Mouse (Mus musculus): Measurements from ENCODE around the gene Pomgnt2.

The Pomgnt2 gene

GRCm38 (mm10) chr9:121984465-121985461 lies 12.1 kb downstream of the Pomgnt2 start:
- TF ChIP-seq POU5F1 (IDR thresholded peaks at IDR 0.05; ENCODE audit: borderline replicate concordance, low read length) (no peak), CTCF (conservative IDR thresholded peaks at IDR 0.05; ENCODE audit: low read length) (peak; percentile 99)
- no peaks in the 10 kb centered on the region for H3K36me3 ChIP-seq (ENCODE audit: insufficient read depth, low read length)

GRCm38 (mm10) chr9:121983504-121983903 lies 13.4 kb downstream of the Pomgnt2 start:
- Histone ChIP-seq H3K36me3 (ENCODE audit: insufficient read depth, low read length) (no peaks in the 10 kb centered on the region), H3K27me3 (ENCODE audit: insufficient read depth, low read length) (no peaks in the 10 kb centered on the region), H3K4me1 (replicated peaks; ENCODE audit: low read depth, low read length) (peaks cover 33% of the 10 kb centered on the region), H3K4me3 (replicated peaks; ENCODE audit: low read length) (0 out of 2 replicates have a peak overlapping the region, but pooled peaks have one; percentile 23), H3K9me3 (ENCODE audit: low read length) (0 out of 2 replicates have a peak, but pooled peaks cover 8% of the 10 kb centered on the region)
- no peak for TF ChIP-seq POU5F1 (IDR thresholded peaks at IDR 0.05; ENCODE audit: borderline replicate concordance, low read length)
- peak; percentile 80 for TF ChIP-seq CTCF (conservative IDR thresholded peaks at IDR 0.05; ENCODE audit: low read length)

More at GRCm38 (mm10) chr9:121984465-121985461, 12.1 kb downstream of the Pomgnt2 start:
- H3K27me3 ChIP-seq (ENCODE audit: insufficient read depth, low read length): no peaks in the 10 kb centered on the region
- H3K9me3 ChIP-seq (ENCODE audit: low read length): 0 out of 2 replicates have a peak, but pooled peaks cover 8% of the 10 kb centered on the region
- H3K4me3 ChIP-seq (replicated peaks; ENCODE audit: low read length): no peak overlapping the region
- peaks cover 46% of the 10 kb centered on the region for H3K4me1 ChIP-seq (replicated peaks; ENCODE audit: low read depth, low read length)

GRCm38 (mm10) chr9:121982665-121983064 lies 14.2 kb downstream of the Pomgnt2 start:
- Histone ChIP-seq H3K9me3 (ENCODE audit: low read length) (0 out of 2 replicates have a peak, but pooled peaks cover 8% of the 10 kb centered on the region), H3K36me3 (ENCODE audit: insufficient read depth, low read length) (no peaks in the 10 kb centered on the region), H3K4me1 (replicated peaks; ENCODE audit: low read depth, low read length) (peaks cover 28% of the 10 kb centered on the region), H3K4me3 (replicated peaks; ENCODE audit: low read length) (no peak overlapping the region), H3K27me3 (ENCODE audit: insufficient read depth, low read length) (peaks cover 5% of the 10 kb centered on the region)
- TF ChIP-seq CTCF (conservative IDR thresholded peaks at IDR 0.05; ENCODE audit: low read length) (no peak), NANOG (IDR thresholded peaks at IDR 0.05; ENCODE audit: borderline replicate concordance, low read length) (no peak), POU5F1 (IDR thresholded peaks at IDR 0.05; ENCODE audit: borderline replicate concordance, low read length) (no peak)

GRCm38 (mm10) chr9:121982214-121982613 lies 14.7 kb downstream of the Pomgnt2 start:
- TF ChIP-seq CTCF (conservative IDR thresholded peaks at IDR 0.05; ENCODE audit: low read length) (no peak), POU5F1 (IDR thresholded peaks at IDR 0.05; ENCODE audit: borderline replicate concordance, low read length) (no peak), NANOG (IDR thresholded peaks at IDR 0.05; ENCODE audit: borderline replicate concordance, low read length) (no peak)
- no peaks in the 10 kb centered on the region for H3K36me3 ChIP-seq (ENCODE audit: insufficient read depth, low read length)
- H3K4me1 ChIP-seq (replicated peaks; ENCODE audit: low read depth, low read length): peaks cover 27% of the 10 kb centered on the region
- 0 out of 2 replicates have a peak, but pooled peaks cover 8% of the 10 kb centered on the region for H3K9me3 ChIP-seq (ENCODE audit: low read length)
- no peak overlapping the region for H3K4me3 ChIP-seq (replicated peaks; ENCODE audit: low read length)
- H3K27me3 ChIP-seq (ENCODE audit: insufficient read depth, low read length): peaks cover 9% of the 10 kb centered on the region

- peaks cover 27% of the 10 kb centered on the region for H3K4me1 ChIP-seq (replicated peaks; ENCODE audit: low read depth, low read length)
- peaks cover 11% of the 10 kb centered on the region for H3K27me3 ChIP-seq (ENCODE audit: insufficient read depth, low read length)
- no peak overlapping the region for H3K4me3 ChIP-seq (replicated peaks; ENCODE audit: low read length)
- no peaks in the 10 kb centered on the region for H3K36me3 ChIP-seq (ENCODE audit: insufficient read depth, low read length)
- TF ChIP-seq POU5F1 (IDR thresholded peaks at IDR 0.05; ENCODE audit: borderline replicate concordance, low read length): no peak
- TF ChIP-seq NANOG (IDR thresholded peaks at IDR 0.05; ENCODE audit: borderline replicate concordance, low read length): no peak
- TF ChIP-seq CTCF (conservative IDR thresholded peaks at IDR 0.05; ENCODE audit: low read length): no peak
- 0 out of 2 replicates have a peak, but pooled peaks cover 8% of the 10 kb centered on the region for H3K9me3 ChIP-seq (ENCODE audit: low read length)
These were observed 15.3 kb downstream of the Pomgnt2 start for GRCm38 (mm10) chr9:121981466-121982105.

GRCm38 (mm10) chr9:121981046-121981445 lies 15.9 kb downstream of the Pomgnt2 start:
- H3K4me3 ChIP-seq (replicated peaks; ENCODE audit: low read length): no peak overlapping the region
- H3K27me3 ChIP-seq (ENCODE audit: insufficient read depth, low read length): peaks cover 15% of the 10 kb centered on the region
- H3K36me3 ChIP-seq (ENCODE audit: insufficient read depth, low read length): no peaks in the 10 kb centered on the region
- H3K9me3 ChIP-seq (ENCODE audit: low read length): 0 out of 2 replicates have a peak, but pooled peaks cover 8% of the 10 kb centered on the region
- TF ChIP-seq POU5F1 (IDR thresholded peaks at IDR 0.05; ENCODE audit: borderline replicate concordance, low read length) (no peak), CTCF (conservative IDR thresholded peaks at IDR 0.05; ENCODE audit: low read length) (no peak), NANOG (IDR thresholded peaks at IDR 0.05; ENCODE audit: borderline replicate concordance, low read length) (no peak)
- H3K4me1 ChIP-seq (replicated peaks; ENCODE audit: low read depth, low read length): peaks cover 26% of the 10 kb centered on the region

- no peaks in the 10 kb centered on the region for H3K9me3 ChIP-seq (ENCODE audit: low read length)
- no peak for TF ChIP-seq NANOG (IDR thresholded peaks at IDR 0.05; ENCODE audit: borderline replicate concordance, low read length)
- no peak for TF ChIP-seq POU5F1 (IDR thresholded peaks at IDR 0.05; ENCODE audit: borderline replicate concordance, low read length)
- no peak for TF ChIP-seq CTCF (conservative IDR thresholded peaks at IDR 0.05; ENCODE audit: low read length)
These were observed 21.6 kb downstream of the Pomgnt2 start for GRCm38 (mm10) chr9:121975321-121975720.

More at GRCm38 (mm10) chr9:121975321-121975720, 21.6 kb downstream of the Pomgnt2 start:
- H3K4me1 ChIP-seq (replicated peaks; ENCODE audit: low read depth, low read length): no peaks in the 10 kb centered on the region
- H3K27me3 ChIP-seq (ENCODE audit: insufficient read depth, low read length): peaks cover 21% of the 10 kb centered on the region
- no peak overlapping the region for H3K4me3 ChIP-seq (replicated peaks; ENCODE audit: low read length)
- H3K36me3 ChIP-seq (ENCODE audit: insufficient read depth, low read length): no peaks in the 10 kb centered on the region
